Mouse (Mus musculus): ENCODE measurements at regions not wholly inside any gene's neighbourhood (a gene's known extent, or its start where the extent isn't known, plus 50 kb on each side); places are given as distances from the start of the nearest gene placed in this dataset.

- no peak for DNase-seq
Observed at GRCm38 (mm10) chr5:45266914-45267313, 183.1 kb downstream of the Qdpr start.

- no peak for DNase-seq
Observed at GRCm38 (mm10) chr5:45258486-45258885, 191.6 kb downstream of the Qdpr start.

- DNase-seq: no peak
Observed at GRCm38 (mm10) chr5:45256256-45256999, 193.6 kb downstream of the Qdpr start.

GRCm38 (mm10) chr5:45231856-45232255 is 218.2 kb downstream of the Qdpr start:
- DNase-seq: peak; percentile 64

- no peak for DNase-seq
Observed at GRCm38 (mm10) chr5:45230097-45230496, 219.9 kb downstream of the Qdpr start.

- DNase-seq: no peak
Observed at GRCm38 (mm10) chr5:45229477-45229876, 220.6 kb downstream of the Qdpr start.

GRCm38 (mm10) chr5:45228226-45228927 is 221.7 kb downstream of the Qdpr start:
- no peak for DNase-seq

- peak; percentile 41 for DNase-seq
Observed at GRCm38 (mm10) chr5:45220272-45220916, 229.6 kb downstream of the Qdpr start.

GRCm38 (mm10) chr5:45219558-45219957 is 230.5 kb downstream of the Qdpr start:
- DNase-seq: no peak

- DNase-seq: no peak
Observed at GRCm38 (mm10) chr5:45219101-45219500, 230.9 kb downstream of the Qdpr start.

GRCm38 (mm10) chr5:45214475-45214874 is 235.6 kb downstream of the Qdpr start:
- DNase-seq: no peak

GRCm38 (mm10) chr5:45198408-45198807 is 251.6 kb downstream of the Qdpr start:
- DNase-seq: no peak

GRCm38 (mm10) chr5:45196159-45196558 is 253.9 kb downstream of the Qdpr start:
- peak; percentile 62 for DNase-seq

- no peak for DNase-seq
Observed at GRCm38 (mm10) chr5:45192287-45192686, 257.7 kb downstream of the Qdpr start.

GRCm38 (mm10) chr5:45173035-45173755 is 276.8 kb downstream of the Qdpr start:
- no peak for DNase-seq

GRCm38 (mm10) chr5:45159194-45159593 is 290.8 kb downstream of the Qdpr start:
- no peak for DNase-seq

- no peak for DNase-seq
Observed at GRCm38 (mm10) chr5:45154936-45155335, 295.1 kb downstream of the Qdpr start.

- peak; percentile 10 for DNase-seq
Observed at GRCm38 (mm10) chr5:45144186-45144585, 305.9 kb downstream of the Qdpr start.

- DNase-seq: no peak
Observed at GRCm38 (mm10) chr5:45137198-45137973, 312.6 kb downstream of the Qdpr start.

GRCm38 (mm10) chr5:45136696-45137095 is 313.3 kb downstream of the Qdpr start:
- DNase-seq: no peak

- DNase-seq: peak; percentile 35
Observed at GRCm38 (mm10) chr5:45127971-45128370, 322.1 kb downstream of the Qdpr start.

- DNase-seq: no peak
Observed at GRCm38 (mm10) chr5:45121751-45122280, 322.3 kb upstream of the Ldb2 start.
